Mouse (Mus musculus) heart, postnatal 0 days (tissue): ENCODE data around the gene Dnajb8. TPM values are rescaled to one million over a fixed set of nuclear protein-coding genes. Genes with fewer than 3 reads are reported as not detected.

ENCODE experiments used
- ATAC-seq: fragments of 200-750 bp; cut with Nextera tagmentation; 2 replicates; pipeline ENCODE4 v1.8.0; 2017; ENCODE audit warnings: low read depth, moderate number of reproducible peaks, moderate library complexity; ENCODE audit not compliant: insufficient read depth
- DNase-seq: peaks from one replicate; pipeline ENCODE4 v3.0.0-alpha.2; 2016; ENCODE audit warnings: low spot score
- H3K27ac ChIP-seq: fragments of 300-500 bp; sonication (generic); 2 replicates; pipeline ENCODE4 v1.5.1; 2014; ENCODE audit warnings: low read depth, mild to moderate bottlenecking
- H3K27me3 ChIP-seq: fragments of 300-500 bp; sonication (generic); 2 replicates; pipeline ENCODE4 v1.6.1; 2014; ENCODE audit warnings: low read length, mixed read lengths; ENCODE audit not compliant: control insufficient read depth, insufficient read depth
- H3K36me3 ChIP-seq: fragments of 300-500 bp; sonication (generic); replicated peaks from 2 replicates; pipeline ENCODE4 v1.6.1; 2014; ENCODE audit warnings: low read length, mixed read lengths; ENCODE audit not compliant: control insufficient read depth, insufficient read depth
- H3K4me1 ChIP-seq: fragments of 300-500 bp; sonication (generic); 2 replicates; pipeline ENCODE4 v1.6.1; 2014; ENCODE audit warnings: antibody characterized with exemption; ENCODE audit not compliant: control insufficient read depth, insufficient read depth
- H3K4me2 ChIP-seq: fragments of 300-500 bp; sonication (generic); 2 replicates; pipeline ENCODE4 v1.6.1; 2014; ENCODE audit warnings: low read depth, mild to moderate bottlenecking, low read length, moderate library complexity
- H3K4me3 ChIP-seq: fragments of 300-500 bp; sonication (generic); 2 replicates; pipeline ENCODE4 v1.5.1; 2014; ENCODE audit warnings: low read depth, low read length
- H3K9ac ChIP-seq: fragments of 300-500 bp; sonication (generic); replicated peaks from 2 replicates; pipeline ENCODE4 v1.6.1; 2014; ENCODE audit warnings: low read depth, low read length, mixed read lengths
- H3K9me3 ChIP-seq: fragments of 300-500 bp; sonication (generic); replicated peaks from 2 replicates; pipeline ENCODE4 v1.6.1; 2016; ENCODE audit warnings: low read length; ENCODE audit not compliant: control insufficient read depth
- CTCF ChIP-seq: IDR thresholded peaks from 2 replicates; pipeline ENCODE4 v1.5.1; 2016; ENCODE audit warnings: antibody characterized with exemption, control low read depth, low read depth
- EP300 ChIP-seq: IDR thresholded peaks from 2 replicates; pipeline ENCODE4 v1.6.1; 2016; ENCODE audit warnings: antibody characterized with exemption, low read depth
- WGBS: fragments of 180-500 bp; shearing (Covaris S2); extraction: QIAGEN DNeasy Blood & Tissue Kit; methylation state at CpG from one replicate; pipeline ENCODE4 v1.1.7; 2014; 5-methylcytosine and 5-hydroxymethylcytosine counted together
- polyA plus RNA-seq: library from polyadenylated mRNA; unstranded; fragments of >200 nt; fragmentation: Nextera tagmentation; extraction: Ambion mirVana; gene quantifications from 2 replicates; pipeline ENCODE4 v1.2.1, GENCODE M21; 2015
- total RNA-seq: library from RNA; depleted of rRNA; stranded (reverse); fragments of >200 nt; gene quantifications from 2 replicates; pipeline ENCODE4 v1.2.3, GENCODE M21; 2014; ENCODE audit warnings: low replicate concordance; rRNA removed

Gene Dnajb8
- total RNA-seq (not detected in 2 replicates), polyA plus RNA-seq (not detected in 2 replicates)

GRCm38 (mm10) chr6:88221968-88222367 is at the start of gene Dnajb8:
Dnajb8 (plus strand) TSS chr6:88222268.
- no peak within 1 kb of the TSS for H3K4me3 ChIP-seq
- H3K4me2 ChIP-seq, result no peak within 1 kb of the TSS
- no peaks in the 10 kb centered on the region for H3K36me3 ChIP-seq
- TF ChIP-seq CTCF, result no peak
- no peak for TF ChIP-seq EP300
- H3K9me3 ChIP-seq, result 0 out of 2 replicates have a peak, but pooled peaks cover 4% of the 10 kb centered on the region
- ATAC-seq, result no peak
- no peak within 1 kb of the TSS for H3K9ac ChIP-seq
- no peaks in the 10 kb centered on the region for H3K4me1 ChIP-seq
- no peak within 1 kb of the TSS for H3K27ac ChIP-seq
- H3K27me3 ChIP-seq, result peaks cover 14% of the 10 kb centered on the region; the same call in 1 of the 2 replicates
- 57% methylated on average over 10 of the region's 10 CpGs for WGBS
- DNase-seq, result no peak

- no peak for TF ChIP-seq CTCF
- TF ChIP-seq EP300, result no peak
- WGBS, result 79% methylated on average over 3 of the region's 3 CpGs
Observed at GRCm38 (mm10) chr6:88174191-88174590, 47.9 kb upstream of the Dnajb8 start.

GRCm38 (mm10) chr6:88174676-88175075 is 47.4 kb upstream of the Dnajb8 start:
- peaks cover 15% of the 10 kb centered on the region for H3K9me3 ChIP-seq
- TF ChIP-seq EP300, result no peak
- TF ChIP-seq CTCF, result no peak
- no peaks in the 10 kb centered on the region for H3K27me3 ChIP-seq
- no peaks in the 10 kb centered on the region for H3K4me1 ChIP-seq
- ATAC-seq (no peak), DNase-seq (no peak)
- 86% methylated on average over 2 of the region's 2 CpGs for WGBS
- H3K9ac ChIP-seq, result no peak overlapping the region
- H3K4me3 ChIP-seq, result no peak overlapping the region
- no peak overlapping the region for H3K27ac ChIP-seq
- no peaks in the 10 kb centered on the region for H3K36me3 ChIP-seq
- H3K4me2 ChIP-seq, result no peak overlapping the region

More at GRCm38 (mm10) chr6:88174191-88174590, 47.9 kb upstream of the Dnajb8 start:
- H3K9me3 ChIP-seq, result peaks cover 15% of the 10 kb centered on the region
- H3K4me1 ChIP-seq, result no peaks in the 10 kb centered on the region
- H3K36me3 ChIP-seq, result no peaks in the 10 kb centered on the region
- H3K9ac ChIP-seq, result no peak overlapping the region
- no peak overlapping the region for H3K4me3 ChIP-seq
- H3K27me3 ChIP-seq, result no peaks in the 10 kb centered on the region
- H3K27ac ChIP-seq, result no peak overlapping the region
- no peak overlapping the region for H3K4me2 ChIP-seq
- DNase-seq (no peak), ATAC-seq (no peak)

- peaks cover 1% of the 10 kb centered on the region; the same call in 1 of the 2 replicates for H3K4me1 ChIP-seq
- H3K27me3 ChIP-seq, result peaks cover 39% of the 10 kb centered on the region
- no peak overlapping the region for H3K4me2 ChIP-seq
- H3K9ac ChIP-seq, result no peak overlapping the region
- TF ChIP-seq CTCF (no peak), EP300 (no peak)
- H3K4me3 ChIP-seq, result no peak overlapping the region
- H3K27ac ChIP-seq, result no peak overlapping the region
- ATAC-seq (no peak), DNase-seq (no peak)
- no peaks in the 10 kb centered on the region for H3K9me3 ChIP-seq
- WGBS, result 59% methylated on average over 4 of the region's 4 CpGs
- no peaks in the 10 kb centered on the region for H3K36me3 ChIP-seq
Observed at GRCm38 (mm10) chr6:88184671-88185070, 37.4 kb upstream of the Dnajb8 start.

- H3K4me2 ChIP-seq, result no peak overlapping the region
- no peak overlapping the region for H3K4me3 ChIP-seq
- WGBS, result 77% methylated on average over 6 of the region's 6 CpGs
- ATAC-seq (no peak), DNase-seq (no peak)
- peaks cover 4% of the 10 kb centered on the region; the same call in 1 of the 2 replicates for H3K4me1 ChIP-seq
- no peaks in the 10 kb centered on the region for H3K36me3 ChIP-seq
- TF ChIP-seq EP300 (no peak), CTCF (no peak)
- H3K9me3 ChIP-seq, result no peaks in the 10 kb centered on the region
- peaks cover 70% of the 10 kb centered on the region for H3K27me3 ChIP-seq
- H3K27ac ChIP-seq, result no peak overlapping the region
- H3K9ac ChIP-seq, result no peak overlapping the region
Observed at GRCm38 (mm10) chr6:88188148-88188547, 33.9 kb upstream of the Dnajb8 start.

- peak overlapping the region; percentile 77 for H3K4me2 ChIP-seq
- TF ChIP-seq CTCF (peak; percentile 73), EP300 (no peak)
- H3K4me3 ChIP-seq, result peak overlapping the region; percentile 60
- no peaks in the 10 kb centered on the region for H3K9me3 ChIP-seq
- no peak overlapping the region for H3K27ac ChIP-seq
- WGBS, result under 1% methylated on average over 56 of the region's 56 CpGs
- H3K4me1 ChIP-seq, result peaks cover 10% of the 10 kb centered on the region
- ATAC-seq, result peak; percentile 73
- DNase-seq, result peak; percentile 68
- peaks cover 83% of the 10 kb centered on the region for H3K27me3 ChIP-seq
- no peak overlapping the region for H3K9ac ChIP-seq
- no peaks in the 10 kb centered on the region for H3K36me3 ChIP-seq
Observed at GRCm38 (mm10) chr6:88189312-88190042, 32.6 kb upstream of the Dnajb8 start.
